Mouse (Mus musculus) cerebellum, adult 9-11 months (tissue): ENCODE measurements around the gene Dhh.

Experiments used
- DNase-seq: peaks from one replicate; pipeline ENCODE4 v3.0.0; 2022

Gene Dhh

DNA sequence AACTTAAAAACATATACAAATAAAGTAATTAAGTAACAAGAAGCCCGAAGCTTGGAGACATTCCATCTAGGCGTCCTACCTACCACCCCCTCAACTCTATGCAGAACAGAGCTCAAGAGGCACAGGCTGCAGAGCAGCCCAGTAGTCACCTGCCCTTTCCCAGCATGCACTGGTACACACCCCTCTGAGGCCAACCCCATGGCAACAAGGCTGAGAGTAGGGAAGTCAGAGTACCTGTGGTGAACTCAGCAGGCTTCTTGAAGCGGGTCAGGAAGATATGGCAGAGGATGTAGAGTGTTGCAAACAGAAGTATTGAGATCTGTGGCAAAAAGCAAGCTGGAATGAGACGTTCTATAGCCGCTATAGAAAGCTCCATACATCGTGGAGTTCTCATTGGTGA is 16.6 kb upstream of the Dhh start:
- DNase-seq = no peak

DNA sequence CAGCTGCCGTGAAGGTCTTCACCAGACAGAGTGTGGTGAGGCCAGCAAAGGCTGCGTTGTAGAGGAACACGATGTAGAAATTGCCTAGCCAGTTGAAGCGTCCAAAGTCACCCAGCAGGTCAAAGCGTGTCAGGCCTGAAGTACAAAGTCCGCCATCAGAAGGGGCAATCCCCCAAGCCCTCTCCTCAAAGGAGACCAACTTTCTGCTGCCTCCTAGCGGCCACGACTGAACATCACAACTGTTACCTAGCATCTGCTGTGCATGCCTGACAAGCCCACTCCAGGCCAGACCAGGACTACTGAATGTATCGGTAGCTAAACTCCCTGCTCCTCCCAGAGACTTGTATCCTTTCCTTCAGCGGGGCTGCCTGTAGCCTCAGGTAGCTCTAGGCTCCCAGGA is 6.4 kb upstream of the Dhh start:
- no peak for DNase-seq

GRCm38 (mm10) chr15:98902600-98902999 is 4.3 kb upstream of the Dhh start:
- DNase-seq = no peak

GRCm38 (mm10) chr15:98901530-98901929 is 3.2 kb upstream of the Dhh start:
- DNase-seq = no peak

DNA sequence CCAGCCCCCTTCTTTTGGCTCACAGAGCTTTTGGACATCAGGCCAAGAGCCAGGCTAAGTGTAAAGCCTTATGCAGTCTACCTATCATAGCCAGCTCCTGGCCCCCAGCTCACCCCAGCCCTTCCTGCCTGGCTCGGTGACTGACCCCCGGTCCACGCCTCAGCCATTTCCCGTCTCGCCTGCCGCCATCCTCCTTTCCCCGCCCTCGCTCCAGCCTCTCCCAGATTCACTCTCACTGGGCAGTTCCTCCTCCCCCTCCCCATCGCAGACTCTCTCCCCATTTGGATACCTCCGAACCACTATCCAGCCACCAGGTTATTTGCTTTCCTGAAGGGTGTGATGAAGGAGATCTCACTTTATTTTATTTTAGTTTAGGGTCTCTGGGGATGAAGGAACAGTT is 845 bp downstream of the Dhh start:
- DNase-seq = no peak

GRCm38 (mm10) chr15:98895635-98896589 is 2.4 kb downstream of the Dhh start:
- no peak for DNase-seq

GRCm38 (mm10) chr15:98894746-98895634 is 3.4 kb downstream of the Dhh start:
- no peak for DNase-seq

DNA sequence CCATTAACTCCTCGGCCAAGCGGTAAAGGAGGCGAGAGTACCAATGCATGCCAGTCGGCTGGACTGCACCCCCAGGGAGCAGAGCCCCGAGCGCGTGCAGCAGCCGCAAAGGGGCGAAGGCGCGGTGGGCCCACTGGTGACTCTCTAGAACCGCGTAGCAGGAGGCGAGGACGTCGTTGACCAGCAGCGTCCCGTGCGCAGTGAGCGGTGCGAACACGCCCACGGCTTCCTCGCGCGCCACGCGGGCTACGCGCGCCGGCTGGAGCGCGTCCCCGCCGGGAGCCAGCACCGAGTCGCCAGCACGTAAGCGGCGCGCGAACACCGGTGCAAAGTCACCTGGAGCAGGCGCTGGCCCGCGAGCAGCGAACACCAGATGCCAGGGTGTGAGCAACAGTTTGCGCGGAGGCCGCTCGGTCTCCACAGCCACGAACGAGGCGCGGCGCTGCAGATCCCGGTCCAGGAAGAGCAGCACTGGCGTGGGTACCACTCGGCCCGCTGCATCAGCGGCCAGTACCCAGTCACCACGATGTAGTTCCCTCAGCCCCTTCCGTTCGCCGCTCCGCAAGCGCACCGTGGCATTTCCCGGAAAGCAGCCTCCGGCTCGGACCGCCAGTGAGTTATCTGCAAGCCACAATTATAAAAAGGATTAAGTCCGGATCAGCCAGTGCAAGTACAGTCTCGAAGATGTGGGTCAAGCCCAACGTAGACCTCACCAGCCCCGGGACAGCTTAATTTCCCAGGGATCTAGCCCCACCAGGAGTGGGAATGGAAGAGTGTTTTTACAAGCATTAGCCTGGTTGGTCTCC is 4.2 kb downstream of the Dhh start, which contains the start of gene Rhebl1:
Rhebl1 (minus strand) TSS at position 601 of the 806 bp plus-strand sequence.
- DNase-seq = peak; percentile 46

- DNase-seq = no peak
Measured at GRCm38 (mm10) chr15:98893036-98893435, 5.3 kb downstream of the Dhh start.

DNA sequence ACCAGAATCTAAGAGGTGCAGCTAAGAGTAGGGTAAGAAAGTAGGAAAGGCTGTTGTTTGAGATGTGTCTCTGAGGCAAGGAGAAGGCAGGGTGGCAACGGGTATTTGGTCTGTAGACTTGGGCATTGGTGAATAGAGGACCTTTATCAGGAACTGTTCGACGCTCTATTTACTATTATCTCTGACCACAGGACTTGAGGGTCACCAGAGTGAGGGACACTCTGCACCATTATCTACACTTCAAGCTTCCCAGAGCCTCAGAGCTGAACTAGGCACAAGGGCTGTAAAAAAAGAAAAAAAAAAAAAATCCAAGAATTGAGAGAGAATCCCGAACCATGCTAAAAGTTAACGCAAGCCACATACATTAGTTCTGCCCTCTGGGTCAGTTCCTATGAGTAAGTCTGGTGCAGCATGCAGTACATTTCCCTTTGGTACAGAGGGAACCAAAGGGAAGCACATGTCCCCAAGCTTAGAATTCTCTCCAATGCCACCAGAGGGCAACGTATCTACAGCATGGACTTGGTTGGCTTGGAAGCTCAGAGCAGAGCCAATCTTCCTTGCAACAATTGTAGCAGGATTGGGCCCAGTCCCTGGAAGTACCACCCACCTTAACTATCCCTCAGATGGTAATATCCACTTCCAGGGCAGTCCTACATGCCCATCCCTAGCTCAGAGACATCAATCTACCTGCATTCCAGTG is 6.3 kb downstream of the Dhh start:
- peak; percentile 81 for DNase-seq

GRCm38 (mm10) chr15:98891198-98891742 is 7.1 kb downstream of the Dhh start:
- no peak for DNase-seq

- no peak for DNase-seq
Measured at GRCm38 (mm10) chr15:98887526-98887925, 10.8 kb downstream of the Dhh start.

GRCm38 (mm10) chr15:98886667-98887387 is 11.5 kb downstream of the Dhh start:
- no peak for DNase-seq

GRCm38 (mm10) chr15:98884106-98884505 is 14.2 kb downstream of the Dhh start:
- no peak for DNase-seq

GRCm38 (mm10) chr15:98883661-98884060 is 14.7 kb downstream of the Dhh start:
- DNase-seq = no peak

GRCm38 (mm10) chr15:98881656-98882008 is 16.7 kb downstream of the Dhh start:
- DNase-seq = no peak

DNA sequence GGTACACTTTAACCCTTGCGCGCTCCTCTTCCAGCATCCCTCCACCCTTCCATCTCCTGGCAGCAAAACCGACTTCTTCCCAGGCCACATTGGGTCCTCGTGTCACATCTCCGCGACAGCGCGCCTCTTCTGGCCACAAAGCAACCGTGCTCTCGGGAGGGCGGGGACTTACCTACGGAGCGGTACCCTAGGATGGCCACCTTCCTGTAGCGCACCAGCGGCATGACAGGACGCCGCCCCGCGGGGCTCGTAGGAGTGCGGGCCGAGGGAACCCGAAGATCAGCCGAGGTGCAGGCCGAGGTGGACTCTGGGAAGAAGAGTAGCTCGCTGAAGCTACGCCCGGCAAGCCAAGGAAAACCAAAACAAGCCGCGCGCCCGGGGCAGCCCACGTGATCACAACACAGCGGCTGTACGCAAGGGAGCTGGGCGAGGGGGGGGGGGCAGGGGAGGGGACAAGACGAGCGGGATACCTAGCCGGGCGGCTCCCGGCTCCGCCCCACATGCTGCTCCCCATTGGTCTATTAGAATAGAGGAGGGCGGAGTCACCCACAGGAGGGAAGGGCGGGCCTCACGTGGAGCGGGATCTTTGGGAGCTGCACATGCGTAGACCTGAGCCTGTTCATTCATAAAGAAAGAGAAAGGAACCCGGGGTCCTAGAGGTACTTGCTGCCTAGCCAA is 17.2 kb downstream of the Dhh start:
- peak; percentile 98 for DNase-seq

GRCm38 (mm10) chr15:98877331-98877730 is 21.0 kb downstream of the Dhh start:
- DNase-seq = peak; percentile 73

GRCm38 (mm10) chr15:98871916-98872888 is 26.1 kb downstream of the Dhh start:
- peak; percentile 94 for DNase-seq
